Mouse (Mus musculus): ENCODE measurements around the gene 5031410I06Rik.

- TF ChIP-seq CTCF (IDR thresholded peaks at IDR 0.05; ENCODE audit: low read depth, low read length) = no peak
- no peak for TF ChIP-seq TAL1 (conservative IDR thresholded peaks at IDR 0.05; ENCODE audit: low read depth, low read length)
- TF ChIP-seq GATA1 (IDR thresholded peaks at IDR 0.05; ENCODE audit: borderline replicate concordance, low read length) = no peak
- TF ChIP-seq POLR2AphosphoS5 (IDR thresholded peaks at IDR 0.05; ENCODE audit: insufficient replicate concordance, low read depth, low read length) = no peak
- no peak for TF ChIP-seq GATA2 (IDR thresholded peaks at IDR 0.05; ENCODE audit: borderline replicate concordance, low read depth, low read length)
Measured at GRCm38 (mm10) chr5:26142891-26143290, 37.7 kb upstream of the 5031410I06Rik start.
